Mouse (Mus musculus) lung, adult 2 months (tissue): ENCODE measurements around the gene Pnpla2.

Experiments used
- CTCF ChIP-seq: fragments of 200-500 bp; IDR thresholded peaks from 2 replicates; pipeline ENCODE4 v1.5.1; 2011; ENCODE audit warnings: mild to moderate bottlenecking, low read length, control low read depth; ENCODE audit not compliant: insufficient read depth
- POLR2A ChIP-seq: fragments of 200-500 bp; IDR thresholded peaks from 2 replicates; pipeline ENCODE4 v1.6.1; 2011; ENCODE audit warnings: low read depth, mild to moderate bottlenecking, control low read depth, low read length, borderline replicate concordance; ENCODE audit errors: extremely low read depth

DNA sequence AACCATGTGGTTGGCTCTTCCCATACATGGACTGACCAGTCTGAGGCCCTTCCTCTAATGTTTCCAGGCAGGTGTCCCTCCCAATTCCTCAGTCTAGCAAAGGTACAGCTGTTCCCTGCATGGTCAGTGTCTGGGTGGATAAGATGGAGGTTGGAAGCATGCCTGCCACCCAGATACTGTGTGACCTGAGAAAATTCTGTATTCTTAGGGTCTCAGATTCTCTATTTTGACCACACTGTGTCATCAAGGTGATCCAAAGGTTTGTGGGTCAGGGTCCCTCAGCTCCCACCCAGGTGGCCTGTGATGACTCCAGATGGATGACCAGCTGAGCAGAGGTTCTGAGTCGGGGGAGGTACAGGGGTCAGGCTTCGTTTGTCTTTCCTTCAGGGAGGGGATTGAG is 30.2 kb downstream of the Pnpla2 start:
- TF ChIP-seq CTCF: no peak
- TF ChIP-seq POLR2A: no peak
